Mouse (Mus musculus) ES-Bruce4 (cell line): ENCODE data around the gene Adgre5.

ENCODE experiments used
- CTCF ChIP-seq: IDR thresholded peaks from one replicate; pipeline ENCODE4 v1.8.1; 2011; ENCODE audit warnings: low read depth, low read length
- POLR2A ChIP-seq: IDR thresholded peaks from one replicate; pipeline ENCODE4 v1.8.1; 2011; ENCODE audit warnings: low read length; ENCODE audit not compliant: insufficient read depth

DNA sequence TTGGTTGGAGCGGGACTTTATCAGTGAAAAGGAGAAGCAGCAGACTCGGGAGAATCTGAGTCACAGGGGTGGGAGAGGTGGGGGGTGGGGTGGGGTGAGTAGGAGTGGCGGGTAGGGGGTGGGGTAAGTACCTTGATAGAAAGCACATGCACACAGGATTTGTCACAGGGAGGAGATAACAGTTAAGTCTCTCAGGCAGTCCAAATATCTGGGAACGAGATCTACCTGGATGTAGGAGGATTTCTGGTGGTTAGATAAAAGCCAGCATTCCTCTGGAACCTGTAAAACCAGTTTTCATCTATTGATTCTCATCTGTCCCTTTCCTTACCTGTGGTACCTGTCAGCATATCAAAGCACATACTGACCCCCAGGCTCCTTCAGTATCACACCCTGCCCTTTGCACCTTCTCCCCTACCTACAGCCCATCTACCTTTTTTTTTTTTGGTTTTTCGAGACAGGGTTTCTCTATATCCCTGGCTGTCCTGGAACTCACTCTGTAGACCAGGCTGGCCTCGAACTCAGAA lies 16.0 kb upstream of the Adgre5 start:
- TF ChIP-seq POLR2A: no peak
- no peak for TF ChIP-seq CTCF
